Mouse (Mus musculus): ENCODE measurements around the gene Trit1. TPM values are rescaled to one million over a fixed set of nuclear protein-coding genes. Genes with fewer than 3 reads are reported as not detected.

The Trit1 gene
- 17.1 and 19.1 TPM in 2 replicates for total RNA-seq (2012; rRNA removed)

DNA sequence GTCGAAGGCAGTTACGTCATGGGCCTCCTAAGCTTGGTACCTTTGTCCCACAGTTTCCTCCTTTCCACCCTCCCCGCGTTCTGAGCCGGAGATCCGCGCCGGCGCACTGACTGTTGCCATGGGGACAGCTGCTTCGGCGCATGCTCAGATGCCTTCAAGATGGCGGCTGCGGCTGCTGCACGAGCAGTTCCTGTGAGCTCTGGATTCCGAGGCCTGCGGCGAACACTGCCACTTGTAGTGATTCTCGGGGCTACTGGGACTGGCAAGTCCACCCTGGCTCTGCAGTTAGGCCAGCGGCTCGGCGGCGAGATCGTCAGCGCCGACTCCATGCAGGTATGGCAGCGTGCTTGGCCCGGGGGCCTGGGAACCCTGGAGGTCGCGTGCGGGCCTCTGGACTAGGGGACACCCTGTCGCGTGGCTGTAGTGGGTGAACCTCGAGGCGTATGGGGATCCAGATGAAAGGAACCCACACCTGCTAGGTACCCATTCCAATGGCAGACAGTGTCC lies at the start of gene Trit1:
Trit1 (plus strand) TSS at position 147 of the 507 bp plus-strand sequence.
- in situ Hi-C loops (cut with MboI; ENCODE audit: low sequenced_read_pairs in 2 of 2, unreplicated experiment in 2 of 2): no loop called here
- Histone ChIP-seq H3K36me3 (ENCODE audit: control insufficient read depth, insufficient read depth, low read length, poor library complexity, severe bottlenecking) (peaks cover 2% of the 10 kb centered on the region; the same call in 1 of the 2 replicates), H3K27ac (ENCODE audit: insufficient read depth, low read depth, low read length, poor library complexity, severe bottlenecking) (peak within 1 kb of the TSS; percentile 82), H3K9me3 (ENCODE audit: control insufficient read depth, insufficient read depth, low read depth, low read length) (no peaks in the 10 kb centered on the region), H3K4me3 (ENCODE audit: insufficient read depth in 1 of 2, low read depth in 1 of 2, low read length in 2 of 2, poor library complexity in 1 of 2, severe bottlenecking in 1 of 2) (peak within 1 kb of the TSS; percentile 94), H3K9ac (ENCODE audit: insufficient read depth, low read depth, low read length, poor library complexity, severe bottlenecking) (peak within 1 kb of the TSS; percentile 98), H3K4me1 (ENCODE audit: control insufficient read depth in 2 of 2, insufficient read depth in 2 of 2, low read length in 2 of 2, poor library complexity in 1 of 2) (peaks cover 8 to 18% of the 10 kb centered on the region in 2 experiments; a peak in 3 of 4 replicates)
- no peak for TF ChIP-seq MAFK (IDR thresholded peaks at IDR 0.05; ENCODE audit: insufficient read depth, low read depth, low read length)
- no peak; the same call in 1 of the 2 replicates for TF ChIP-seq HCFC1 (IDR thresholded peaks at IDR 0.05; ENCODE audit: borderline replicate concordance, insufficient read depth, low read length)
- TF ChIP-seq ZNF384 (IDR thresholded peaks at IDR 0.05; ENCODE audit: low read depth, low read length): no peak
- TF ChIP-seq CHD2 (IDR thresholded peaks at IDR 0.05; ENCODE audit: low read depth, low read length): no peak
- no peak for TF ChIP-seq ZC3H11A (IDR thresholded peaks at IDR 0.05; ENCODE audit: borderline replicate concordance, low read depth, low read length)
- DNase-seq (ENCODE audit: low read depth, low spot score): peak; percentile 92

DNA sequence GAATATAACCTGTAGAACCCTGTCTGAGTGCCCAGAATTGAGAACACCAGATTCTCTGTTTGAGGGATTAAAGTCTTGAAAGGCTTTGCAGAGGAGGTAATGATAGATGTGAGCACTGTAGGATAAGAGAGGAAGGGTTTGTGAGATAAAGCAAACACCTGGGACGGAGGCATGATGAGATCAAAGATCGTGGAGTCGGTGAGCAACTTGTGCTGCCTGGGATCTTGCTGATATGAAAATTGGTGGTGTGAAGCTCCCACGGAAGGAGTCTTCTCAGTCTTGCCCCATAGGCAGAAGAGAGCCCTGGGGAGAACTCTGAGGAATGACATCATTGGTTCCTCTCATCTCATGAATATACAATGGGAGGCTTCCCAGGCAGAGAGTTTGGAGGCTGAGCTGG lies 48.3 kb upstream of the Trit1 start:
- DNase-seq (ENCODE audit: low read depth, low spot score): no peak
- H3K9me3 ChIP-seq (ENCODE audit: control insufficient read depth, insufficient read depth, low read depth, low read length): no peaks in the 10 kb centered on the region
- H3K9ac ChIP-seq (ENCODE audit: insufficient read depth, low read depth, low read length, poor library complexity, severe bottlenecking): no peak overlapping the region
- no peak overlapping the region for H3K4me3 ChIP-seq (ENCODE audit: insufficient read depth in 1 of 2, low read depth in 1 of 2, low read length in 2 of 2, poor library complexity in 1 of 2, severe bottlenecking in 1 of 2)
- H3K4me1 ChIP-seq (ENCODE audit: control insufficient read depth in 2 of 2, insufficient read depth in 2 of 2, low read length in 2 of 2, poor library complexity in 1 of 2): no peaks in the 10 kb centered on the region
- H3K27ac ChIP-seq (ENCODE audit: insufficient read depth, low read depth, low read length, poor library complexity, severe bottlenecking): no peak overlapping the region
- in situ Hi-C loops (cut with MboI; ENCODE audit: low sequenced_read_pairs in 2 of 2, unreplicated experiment in 2 of 2): no loop called here
- TF ChIP-seq CHD2 (IDR thresholded peaks at IDR 0.05; ENCODE audit: low read depth, low read length) (no peak), MAFK (IDR thresholded peaks at IDR 0.05; ENCODE audit: insufficient read depth, low read depth, low read length) (no peak)
- no peaks in the 10 kb centered on the region for H3K36me3 ChIP-seq (ENCODE audit: control insufficient read depth, insufficient read depth, low read length, poor library complexity, severe bottlenecking)

- H3K9ac ChIP-seq (ENCODE audit: insufficient read depth, low read depth, low read length, poor library complexity, severe bottlenecking): no peak overlapping the region
- TF ChIP-seq MAFK (IDR thresholded peaks at IDR 0.05; ENCODE audit: insufficient read depth, low read depth, low read length) (no peak), ZNF384 (IDR thresholded peaks at IDR 0.05; ENCODE audit: low read depth, low read length) (no peak), CHD2 (IDR thresholded peaks at IDR 0.05; ENCODE audit: low read depth, low read length) (no peak), ZC3H11A (IDR thresholded peaks at IDR 0.05; ENCODE audit: borderline replicate concordance, low read depth, low read length) (no peak), HCFC1 (IDR thresholded peaks at IDR 0.05; ENCODE audit: borderline replicate concordance, insufficient read depth, low read length) (no peak)
- no peaks in the 10 kb centered on the region for H3K36me3 ChIP-seq (ENCODE audit: control insufficient read depth, insufficient read depth, low read length, poor library complexity, severe bottlenecking)
- H3K27ac ChIP-seq (ENCODE audit: insufficient read depth, low read depth, low read length, poor library complexity, severe bottlenecking): no peak overlapping the region
- no peak overlapping the region for H3K4me3 ChIP-seq (ENCODE audit: insufficient read depth in 1 of 2, low read depth in 1 of 2, low read length in 2 of 2, poor library complexity in 1 of 2, severe bottlenecking in 1 of 2)
- no peaks in the 10 kb centered on the region for H3K9me3 ChIP-seq (ENCODE audit: control insufficient read depth, insufficient read depth, low read depth, low read length)
- no peak for DNase-seq (ENCODE audit: low read depth, low spot score)
- no peaks in the 10 kb centered on the region for H3K4me1 ChIP-seq (ENCODE audit: control insufficient read depth in 2 of 2, insufficient read depth in 2 of 2, low read length in 2 of 2, poor library complexity in 1 of 2)
- in situ Hi-C loops (cut with MboI; ENCODE audit: low sequenced_read_pairs in 2 of 2, unreplicated experiment in 2 of 2): no loop called here
Measured at GRCm38 (mm10) chr4:122971191-122971590, 45.2 kb upstream of the Trit1 start.

GRCm38 (mm10) chr4:122971646-122972045 lies 44.8 kb upstream of the Trit1 start:
- in situ Hi-C loops (cut with MboI; ENCODE audit: low sequenced_read_pairs in 2 of 2, unreplicated experiment in 2 of 2): no loop called here
- no peak for DNase-seq (ENCODE audit: low read depth, low spot score)
- Histone ChIP-seq H3K4me3 (ENCODE audit: insufficient read depth in 1 of 2, low read depth in 1 of 2, low read length in 2 of 2, poor library complexity in 1 of 2, severe bottlenecking in 1 of 2) (no peak overlapping the region), H3K4me1 (ENCODE audit: control insufficient read depth in 2 of 2, insufficient read depth in 2 of 2, low read length in 2 of 2, poor library complexity in 1 of 2) (no peaks in the 10 kb centered on the region), H3K9me3 (ENCODE audit: control insufficient read depth, insufficient read depth, low read depth, low read length) (no peaks in the 10 kb centered on the region), H3K27ac (ENCODE audit: insufficient read depth, low read depth, low read length, poor library complexity, severe bottlenecking) (no peak overlapping the region), H3K36me3 (ENCODE audit: control insufficient read depth, insufficient read depth, low read length, poor library complexity, severe bottlenecking) (no peaks in the 10 kb centered on the region), H3K9ac (ENCODE audit: insufficient read depth, low read depth, low read length, poor library complexity, severe bottlenecking) (no peak overlapping the region)
- TF ChIP-seq CHD2 (IDR thresholded peaks at IDR 0.05; ENCODE audit: low read depth, low read length): no peak
- TF ChIP-seq ZNF384 (IDR thresholded peaks at IDR 0.05; ENCODE audit: low read depth, low read length): no peak
- TF ChIP-seq ZC3H11A (IDR thresholded peaks at IDR 0.05; ENCODE audit: borderline replicate concordance, low read depth, low read length): no peak
- TF ChIP-seq MAFK (IDR thresholded peaks at IDR 0.05; ENCODE audit: insufficient read depth, low read depth, low read length): no peak
- no peak for TF ChIP-seq HCFC1 (IDR thresholded peaks at IDR 0.05; ENCODE audit: borderline replicate concordance, insufficient read depth, low read length)

- Histone ChIP-seq H3K4me3 (ENCODE audit: insufficient read depth in 1 of 2, low read depth in 1 of 2, low read length in 2 of 2, poor library complexity in 1 of 2, severe bottlenecking in 1 of 2) (no peak overlapping the region), H3K27ac (ENCODE audit: insufficient read depth, low read depth, low read length, poor library complexity, severe bottlenecking) (no peak overlapping the region), H3K4me1 (ENCODE audit: control insufficient read depth in 2 of 2, insufficient read depth in 2 of 2, low read length in 2 of 2, poor library complexity in 1 of 2) (no peaks in the 10 kb centered on the region), H3K9ac (ENCODE audit: insufficient read depth, low read depth, low read length, poor library complexity, severe bottlenecking) (no peak overlapping the region), H3K9me3 (ENCODE audit: control insufficient read depth, insufficient read depth, low read depth, low read length) (no peaks in the 10 kb centered on the region), H3K36me3 (ENCODE audit: control insufficient read depth, insufficient read depth, low read length, poor library complexity, severe bottlenecking) (no peaks in the 10 kb centered on the region)
- in situ Hi-C loops (cut with MboI; ENCODE audit: low sequenced_read_pairs in 2 of 2, unreplicated experiment in 2 of 2): no loop called here
- TF ChIP-seq CHD2 (IDR thresholded peaks at IDR 0.05; ENCODE audit: low read depth, low read length): no peak
- no peak for TF ChIP-seq MAFK (IDR thresholded peaks at IDR 0.05; ENCODE audit: insufficient read depth, low read depth, low read length)
- TF ChIP-seq ZC3H11A (IDR thresholded peaks at IDR 0.05; ENCODE audit: borderline replicate concordance, low read depth, low read length): no peak
- TF ChIP-seq HCFC1 (IDR thresholded peaks at IDR 0.05; ENCODE audit: borderline replicate concordance, insufficient read depth, low read length): no peak
- TF ChIP-seq ZNF384 (IDR thresholded peaks at IDR 0.05; ENCODE audit: low read depth, low read length): no peak
- no peak for DNase-seq (ENCODE audit: low read depth, low spot score)
Measured at GRCm38 (mm10) chr4:122972056-122972455, 44.3 kb upstream of the Trit1 start.

Data from ES-E14 (cell line).